Mouse (Mus musculus) mouse trophoblast stem cell (cell line): ENCODE results near the gene Phyhd1.

Source experiments
- in situ Hi-C, 2 experiments: fragments of 300-500 bp; cut with MseI, MboI; formaldehyde crosslinking; loops; 2 replicates in 1 of 2; 3 replicates in 1 of 2; pipeline ENCODE4 v1.15.1; 2025

Gene Phyhd1

DNA sequence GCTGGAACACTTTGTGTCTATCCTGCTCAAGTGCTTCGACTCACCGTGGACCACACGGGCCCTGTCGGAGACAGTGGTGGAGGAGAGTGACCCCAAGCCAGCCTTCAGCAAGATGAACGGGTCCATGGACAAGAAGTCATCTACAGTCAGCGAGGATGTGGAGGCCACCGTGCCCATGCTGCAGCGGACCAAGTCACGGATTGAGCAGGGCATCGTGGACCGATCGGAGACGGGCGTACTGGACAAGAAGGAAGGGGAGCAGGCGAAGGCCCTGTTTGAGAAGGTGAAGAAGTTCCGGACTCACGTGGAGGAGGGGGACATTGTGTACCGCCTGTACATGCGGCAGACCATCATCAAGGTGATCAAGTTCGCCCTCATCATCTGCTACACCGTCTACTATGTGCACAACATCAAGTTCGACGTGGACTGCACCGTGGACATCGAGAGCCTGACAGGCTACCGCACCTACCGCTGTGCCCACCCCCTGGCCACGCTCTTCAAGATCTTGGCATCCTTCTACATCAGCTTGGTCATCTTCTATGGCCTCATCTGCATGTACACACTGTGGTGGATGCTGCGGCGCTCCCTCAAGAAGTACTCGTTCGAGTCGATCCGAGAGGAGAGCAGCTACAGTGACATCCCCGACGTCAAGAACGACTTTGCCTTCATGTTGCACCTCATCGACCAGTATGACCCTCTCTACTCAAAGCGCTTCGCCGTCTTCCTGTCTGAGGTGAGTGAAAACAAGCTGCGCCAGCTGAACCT is 10.2 kb upstream of the Phyhd1 start:
- in situ Hi-C loops = no loop called here

- in situ Hi-C loops = no loop called here
Measured at GRCm38 (mm10) chr2:30256616-30257350, 9.2 kb upstream of the Phyhd1 start.

- in situ Hi-C loops = no loop called here
Measured at GRCm38 (mm10) chr2:30257699-30258460, 8.1 kb upstream of the Phyhd1 start.

GRCm38 (mm10) chr2:30258600-30258999 is 7.4 kb upstream of the Phyhd1 start:
- in situ Hi-C loops = no loop called here

- in situ Hi-C loops = no loop called here
Measured at GRCm38 (mm10) chr2:30259131-30260064, 6.6 kb upstream of the Phyhd1 start.

DNA sequence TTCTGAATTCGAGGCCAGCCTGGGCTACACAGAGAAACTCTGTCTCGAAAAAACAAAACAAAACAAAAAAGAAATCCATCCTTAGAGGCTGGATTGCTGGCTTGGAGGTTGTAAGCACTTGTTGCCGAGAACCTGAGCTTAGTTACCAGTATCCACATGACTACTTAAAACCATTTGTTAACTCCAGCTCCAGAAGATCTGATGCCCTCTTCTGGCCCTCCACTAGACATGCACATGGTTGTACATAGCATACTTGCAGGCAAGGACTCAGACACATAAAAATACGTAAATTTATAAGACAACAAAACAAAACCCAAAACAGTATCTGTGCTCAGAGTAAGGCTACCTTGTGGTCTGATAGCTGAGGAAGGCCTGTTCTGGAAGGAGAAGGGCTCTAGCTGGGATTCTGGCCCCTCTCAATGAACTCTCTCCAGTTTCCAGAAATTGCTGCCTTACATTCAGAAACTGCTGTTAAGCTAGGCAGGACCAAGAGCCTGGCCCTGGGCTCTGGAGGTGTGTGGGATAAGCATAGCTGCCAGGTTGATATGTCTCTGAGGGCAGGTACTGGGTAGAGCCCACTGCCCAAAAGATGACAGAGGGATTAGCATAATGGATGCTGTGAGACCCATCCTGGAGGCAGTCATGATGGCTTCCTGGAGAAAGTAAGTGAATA is 4.8 kb upstream of the Phyhd1 start:
- in situ Hi-C loops = no loop called here

DNA sequence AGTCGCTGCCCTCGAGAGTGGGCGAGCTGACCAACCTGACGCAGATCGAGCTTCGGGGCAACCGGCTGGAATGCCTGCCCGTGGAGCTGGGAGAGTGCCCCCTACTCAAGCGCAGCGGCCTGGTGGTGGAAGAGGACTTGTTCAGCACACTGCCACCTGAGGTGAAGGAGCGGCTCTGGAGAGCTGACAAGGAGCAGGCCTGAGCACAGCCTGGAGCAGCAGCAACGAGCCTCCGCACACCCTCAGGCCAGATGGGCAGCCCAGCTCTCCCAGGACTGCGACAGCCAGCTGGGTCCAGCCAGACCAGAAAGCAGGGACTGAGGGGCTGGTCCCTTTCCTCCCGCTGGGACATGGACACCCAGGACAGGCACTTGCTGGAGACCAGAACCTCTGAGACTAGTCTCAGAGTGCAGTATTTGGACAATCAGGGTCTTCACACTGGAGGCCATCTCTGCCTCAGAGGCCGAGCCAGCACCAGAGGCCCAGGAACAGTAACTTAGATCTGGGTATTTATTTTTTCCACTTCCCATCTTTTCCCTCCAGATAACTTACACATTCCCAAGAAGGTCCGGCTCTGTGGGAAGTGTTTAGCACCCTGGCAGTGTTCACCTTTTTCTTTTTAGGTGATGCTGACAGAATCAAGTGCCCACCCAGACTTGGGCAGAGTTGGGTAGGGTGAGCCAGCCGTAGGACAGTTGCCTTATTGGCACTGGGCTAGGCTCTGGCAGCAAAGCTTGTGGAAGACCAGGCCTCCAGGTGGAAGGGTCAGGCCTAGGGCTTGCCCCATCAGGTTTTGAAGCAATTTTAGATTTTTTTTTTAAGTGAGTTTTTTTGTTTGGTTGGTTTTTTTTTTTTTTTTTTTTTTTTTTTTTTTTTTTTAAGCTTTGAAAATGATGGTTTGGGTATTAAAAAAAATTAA is 3.8 kb upstream of the Phyhd1 start:
- in situ Hi-C loops = no loop called here

DNA sequence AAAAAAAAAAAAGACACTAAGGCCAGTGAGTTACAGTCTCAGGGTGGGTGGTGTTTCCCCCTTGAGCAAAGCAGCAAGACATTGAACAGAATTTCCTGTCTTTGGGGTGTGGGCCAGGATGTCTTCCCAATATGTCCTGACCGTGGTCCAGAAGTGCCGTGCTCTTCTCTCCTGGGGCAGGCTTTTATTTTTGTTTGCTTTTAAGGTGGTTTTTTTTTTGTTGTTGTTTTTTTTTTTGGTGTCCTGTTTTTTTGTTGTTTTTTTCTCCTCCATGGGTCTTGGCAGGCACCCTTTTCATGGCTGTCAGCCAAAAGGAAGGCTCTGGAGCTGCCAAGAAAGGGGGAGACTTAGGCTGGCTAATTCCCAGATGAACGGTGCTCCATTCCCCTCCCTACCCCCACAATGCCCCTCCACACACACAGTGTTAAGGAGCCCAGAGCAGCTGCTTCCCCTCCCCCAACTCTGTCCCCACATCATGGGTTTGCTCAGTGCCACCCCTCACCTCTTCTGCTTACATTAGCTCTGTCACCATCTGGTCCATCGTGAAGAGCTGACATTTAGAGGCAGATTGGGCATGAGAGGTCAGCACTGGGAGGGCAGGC is 3.1 kb upstream of the Phyhd1 start:
- in situ Hi-C loops = no loop called here

GRCm38 (mm10) chr2:30263811-30264210 is 2.2 kb upstream of the Phyhd1 start:
- in situ Hi-C loops = no loop called here

- in situ Hi-C loops = no loop called here
Measured at GRCm38 (mm10) chr2:30264671-30265519, 1.1 kb upstream of the Phyhd1 start.

DNA sequence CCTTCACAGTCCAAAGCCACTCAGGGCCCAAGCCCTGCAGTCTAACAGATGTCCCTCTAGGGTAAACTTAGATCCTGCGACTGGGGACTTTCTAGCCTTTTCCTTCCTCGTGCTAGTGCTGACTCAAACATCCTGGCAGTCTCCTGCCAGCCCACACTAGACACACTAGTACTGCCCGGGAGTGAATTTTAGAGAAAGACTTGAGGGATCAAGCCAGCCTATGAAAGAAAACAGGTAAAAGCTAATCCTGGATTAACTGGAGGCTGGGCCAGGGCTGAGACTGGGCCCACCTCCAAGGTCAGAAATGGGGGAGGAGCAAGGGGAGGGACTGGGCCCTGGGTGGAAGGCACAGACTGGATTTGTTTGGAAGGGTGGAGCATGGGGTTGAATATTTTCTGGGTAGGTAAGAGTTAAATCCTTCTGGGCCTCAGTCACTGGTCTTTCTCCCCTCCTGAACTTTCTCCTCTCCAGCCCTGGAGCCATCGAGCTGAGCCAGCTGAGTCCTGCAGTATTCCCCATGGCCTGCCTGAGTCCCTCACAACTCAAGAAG is 464 bp downstream of the Phyhd1 start:
- in situ Hi-C loops = no loop called here

GRCm38 (mm10) chr2:30267466-30267865 is 1.5 kb downstream of the Phyhd1 start:
- in situ Hi-C loops = no loop called here

- in situ Hi-C loops = no loop called here
Measured at GRCm38 (mm10) chr2:30268371-30268770, 2.4 kb downstream of the Phyhd1 start.

- in situ Hi-C loops = no loop called here
Measured at GRCm38 (mm10) chr2:30269241-30269990, 3.4 kb downstream of the Phyhd1 start.

- in situ Hi-C loops = no loop called here
Measured at GRCm38 (mm10) chr2:30270134-30270533, 4.1 kb downstream of the Phyhd1 start.

- in situ Hi-C loops = no loop called here
Measured at GRCm38 (mm10) chr2:30280743-30281142, 14.7 kb downstream of the Phyhd1 start, which contains the start of gene Gm28038. TSS of gene Gm28038 (plus strand) at chr2:30281043.

- in situ Hi-C loops = no loop called here
Measured at GRCm38 (mm10) chr2:30281651-30282050, 15.6 kb downstream of the Phyhd1 start.
